In the genomic region with DNA sequence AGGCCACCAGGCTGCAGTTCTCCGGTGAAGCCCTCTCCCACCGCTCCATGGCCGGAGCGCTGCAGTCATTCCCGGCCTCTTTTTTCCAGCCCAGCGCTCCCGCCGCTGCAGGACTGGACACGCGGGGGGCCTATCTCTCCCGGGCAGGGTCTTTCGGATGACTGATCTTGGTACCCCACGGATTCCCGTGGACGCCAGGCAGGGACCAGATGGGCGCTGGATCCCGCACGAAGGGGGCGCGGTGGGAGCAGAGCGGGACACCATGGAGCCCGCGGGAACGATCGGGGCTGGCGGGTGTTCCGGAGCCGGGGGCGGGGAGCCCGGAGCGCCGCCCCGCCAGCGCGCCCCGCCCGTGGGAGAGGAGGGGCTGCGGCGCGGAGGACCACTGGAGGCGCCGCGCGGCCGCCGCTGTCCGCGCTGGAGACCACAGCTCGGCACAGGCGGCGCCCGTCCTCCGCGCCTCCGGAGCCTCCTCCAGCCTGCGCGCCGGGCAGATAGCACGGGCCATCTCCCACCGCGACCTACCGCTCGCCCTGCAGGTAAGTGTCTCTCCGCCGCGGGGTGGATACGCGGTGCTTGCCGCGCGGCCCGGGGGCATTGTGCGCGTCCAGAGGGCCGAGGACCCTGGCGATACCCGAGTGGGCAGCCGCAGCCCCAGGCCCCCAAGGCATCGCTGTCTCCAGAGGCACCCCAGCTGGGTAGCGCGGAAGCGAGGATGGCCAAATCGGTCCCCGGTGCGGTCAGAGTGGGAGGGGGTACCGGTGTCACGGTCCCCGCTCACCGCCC, we compare ENCODE assay signal across 8 mouse cellular contexts. TPM values are rescaled to one million over a fixed set of nuclear protein-coding genes. Genes with fewer than 3 reads are reported as not detected.
DNase-seq lines count a peak whose midpoint lies in the region; ATAC-seq and TF ChIP-seq lines count a peak whose summit lies in the region.

A gene (plus strand): TSS at position 358 of the 786 bp plus-strand sequence.

- peak within 1 kb of the TSS; percentile 65; the same call in 1 of the 2 replicates for H3K27ac ChIP-seq in embryonic facial prominence, embryonic 12.5 days
- H3K27ac ChIP-seq in heart, adult 2 months = peak within 1 kb of the TSS; percentile 41
- peak within 1 kb of the TSS; percentile 68 for H3K27ac ChIP-seq in kidney, adult 2 months (ENCODE audit: insufficient read depth, low read depth, low read length)
- H3K27ac ChIP-seq in limb, embryonic 12.5 days = peak within 1 kb of the TSS; percentile 78
- peak within 1 kb of the TSS; percentile 85 for H3K27ac ChIP-seq in midbrain, embryonic 13.5 days
- H3K27ac ChIP-seq in stomach, embryonic 14.5 days (ENCODE audit: low read length) = peak within 1 kb of the TSS; percentile 69; the same call in 1 of the 2 replicates

- H3K4me3 ChIP-seq in embryonic facial prominence, embryonic 12.5 days = peak within 1 kb of the TSS; percentile 86
- H3K4me3 ChIP-seq in heart, adult 2 months = peak within 1 kb of the TSS; percentile 94
- peak within 1 kb of the TSS; percentile 87 for H3K4me3 ChIP-seq in kidney, adult 2 months (ENCODE audit: insufficient read depth, low read depth, low read length)
- H3K4me3 ChIP-seq in limb, embryonic 12.5 days (replicated peaks) = peak within 1 kb of the TSS; percentile 87
- peak within 1 kb of the TSS; percentile 72 for H3K4me3 ChIP-seq in midbrain, embryonic 13.5 days (replicated peaks)
- H3K4me3 ChIP-seq in stomach, embryonic 14.5 days (ENCODE audit: low read depth, low read length) = peak within 1 kb of the TSS; percentile 85

- H3K9me3 ChIP-seq in embryonic facial prominence, embryonic 12.5 days = no peaks in the 10 kb centered on the region
- H3K9me3 ChIP-seq in limb, embryonic 12.5 days = no peaks in the 10 kb centered on the region
- no peaks in the 10 kb centered on the region for H3K9me3 ChIP-seq in midbrain, embryonic 13.5 days
- no peaks in the 10 kb centered on the region for H3K9me3 ChIP-seq in stomach, embryonic 14.5 days (ENCODE audit: control insufficient read depth, low read depth, low read length)

- peak; percentile 88 for ATAC-seq in embryonic facial prominence, embryonic 12.5 days (ENCODE audit: insufficient number of reproducible peaks, insufficient read depth, low FRiP score, low TSS enrichment)
- ATAC-seq in limb, embryonic 12.5 days (ENCODE audit: insufficient number of reproducible peaks, insufficient read depth, low FRiP score, low TSS enrichment, low read depth) = peak; percentile 81
- ATAC-seq in midbrain, embryonic 13.5 days = peak; percentile 92
- ATAC-seq in stomach, embryonic 14.5 days (ENCODE audit: insufficient number of reproducible peaks, insufficient read depth, low FRiP score, low read depth) = peak; percentile 91

- no peaks in the 10 kb centered on the region for H3K79me2 ChIP-seq in heart, adult 2 months (replicated peaks; ENCODE audit: control insufficient read depth, insufficient read depth, low read length)

- H3K9ac ChIP-seq in embryonic facial prominence, embryonic 12.5 days = peak within 1 kb of the TSS; percentile 88
- H3K9ac ChIP-seq in heart, adult 2 months (ENCODE audit: low read depth, low read length) = peak within 1 kb of the TSS; percentile 92
- peak within 1 kb of the TSS; percentile 82 for H3K9ac ChIP-seq in limb, embryonic 12.5 days (replicated peaks)
- peak within 1 kb of the TSS; percentile 83 for H3K9ac ChIP-seq in midbrain, embryonic 13.5 days (replicated peaks)
- peak within 1 kb of the TSS; percentile 60 for H3K9ac ChIP-seq in stomach, embryonic 14.5 days (replicated peaks; ENCODE audit: low read depth, low read length)

- peak; percentile 29 for TF ChIP-seq CTCF in heart, adult 2 months (IDR thresholded peaks at IDR 0.05)
- no peak for TF ChIP-seq CTCF in kidney, adult 2 months (conservative IDR thresholded peaks at IDR 0.05; ENCODE audit: insufficient read depth, insufficient read length, low read depth, low read length)

- TF ChIP-seq EP300 in heart, adult 2 months (IDR thresholded peaks at IDR 0.05; ENCODE audit: insufficient read depth, low read depth, low read length) = no peak

- WGBS in embryonic facial prominence, embryonic 12.5 days = under 1% methylated on average over 61 of the region's 89 CpGs
- WGBS in heart, adult 2 months = under 1% methylated on average over 87 of the region's 89 CpGs
- WGBS in kidney, adult 2 months = under 1% methylated on average over 80 of the region's 89 CpGs
- under 1% methylated on average over 82 of the region's 89 CpGs for WGBS in limb, embryonic 12.5 days
- under 1% methylated on average over 82 of the region's 89 CpGs for WGBS in midbrain, embryonic 13.5 days
- WGBS in stomach, embryonic 14.5 days = under 1% methylated on average over 63 of the region's 89 CpGs

- H3K4me2 ChIP-seq in embryonic facial prominence, embryonic 12.5 days (replicated peaks) = peak within 1 kb of the TSS; percentile 85
- peak within 1 kb of the TSS; percentile 79 for H3K4me2 ChIP-seq in limb, embryonic 12.5 days
- peak within 1 kb of the TSS; percentile 85 for H3K4me2 ChIP-seq in midbrain, embryonic 13.5 days (replicated peaks)
- peak within 1 kb of the TSS; percentile 91 for H3K4me2 ChIP-seq in stomach, embryonic 14.5 days (replicated peaks; ENCODE audit: low read depth, low read length)

- 0 out of 2 replicates have a peak, but pooled peaks cover 6% of the 10 kb centered on the region for H3K4me1 ChIP-seq in embryonic facial prominence, embryonic 12.5 days
- no peaks in the 10 kb centered on the region for H3K4me1 ChIP-seq in heart, adult 2 months (ENCODE audit: control insufficient read depth, insufficient read depth, low read length)
- H3K4me1 ChIP-seq in kidney, adult 2 months (ENCODE audit: control insufficient read depth, insufficient read depth, low read length) = peaks cover 7% of the 10 kb centered on the region; the same call in 1 of the 2 replicates
- peaks cover 8% of the 10 kb centered on the region for H3K4me1 ChIP-seq in limb, embryonic 12.5 days (replicated peaks)
- peaks cover 19% of the 10 kb centered on the region for H3K4me1 ChIP-seq in midbrain, embryonic 13.5 days (replicated peaks)
- no peaks in the 10 kb centered on the region for H3K4me1 ChIP-seq in stomach, embryonic 14.5 days (ENCODE audit: control insufficient read depth, insufficient read depth, low read length)

- H3K36me3 ChIP-seq in embryonic facial prominence, embryonic 12.5 days = no peaks in the 10 kb centered on the region
- H3K36me3 ChIP-seq in heart, adult 2 months (ENCODE audit: control insufficient read depth, insufficient read depth, low read length) = no peaks in the 10 kb centered on the region
- no peaks in the 10 kb centered on the region for H3K36me3 ChIP-seq in kidney, adult 2 months (ENCODE audit: control insufficient read depth, insufficient read depth, low read length)
- H3K36me3 ChIP-seq in limb, embryonic 12.5 days = no peaks in the 10 kb centered on the region
- H3K36me3 ChIP-seq in midbrain, embryonic 13.5 days = no peaks in the 10 kb centered on the region
- H3K36me3 ChIP-seq in stomach, embryonic 14.5 days (ENCODE audit: control insufficient read depth, insufficient read depth, low read length) = no peaks in the 10 kb centered on the region

- peak; percentile 30; the same call in 1 of the 2 replicates for TF ChIP-seq POLR2A in heart, adult 2 months (IDR thresholded peaks at IDR 0.05; ENCODE audit: insufficient read depth, low read depth, low read length)
- TF ChIP-seq POLR2A in kidney, adult 2 months (IDR thresholded peaks at IDR 0.05; ENCODE audit: low read depth, low read length) = no peak

- peak; percentile 8 to 13 for DNase-seq in spleen, adult 18-20 months
- no peak for DNase-seq in spleen, adult 12 weeks (ENCODE audit: low spot score)
- DNase-seq in heart, adult 2 months = peak; percentile 82
- peak; percentile 81 for DNase-seq in kidney, adult 2 months

- peaks cover 9% of the 10 kb centered on the region for H3K27me3 ChIP-seq in embryonic facial prominence, embryonic 12.5 days
- H3K27me3 ChIP-seq in heart, adult 2 months (ENCODE audit: control insufficient read depth, insufficient read depth, low read length) = peaks cover 2% of the 10 kb centered on the region; the same call in 1 of the 2 replicates
- H3K27me3 ChIP-seq in kidney, adult 2 months (replicated peaks; ENCODE audit: control insufficient read depth, insufficient read depth, low read length) = no peaks in the 10 kb centered on the region; the same call in 1 of the 2 replicates
- H3K27me3 ChIP-seq in limb, embryonic 12.5 days = peaks cover 24% of the 10 kb centered on the region
- H3K27me3 ChIP-seq in midbrain, embryonic 13.5 days = peaks cover 33% of the 10 kb centered on the region
- no peaks in the 10 kb centered on the region for H3K27me3 ChIP-seq in stomach, embryonic 14.5 days (ENCODE audit: control insufficient read depth, insufficient read depth, low read length)

- intact Hi-C loops in heart, adult 2 months (cut with DNase I) = loop anchor here (2.0 kb wide), 1 partner anchor 38 kb away; a partner anchor contains a TSS

RNA-seq across cellular contexts. Expression of the gene that starts here (rescaled TPM):
- polyA plus RNA-seq in embryonic facial prominence, embryonic 12.5 days (2016; fragmentation: Nextera tagmentation; extraction: Ambion mirVana) = 19.6 and 22.8 TPM in 2 replicates
- total RNA-seq in heart, adult 2 months (2021) = 10 to 100 TPM; 11.4 to 13.5 TPM
- polyA plus RNA-seq in heart, adult 2 months (2012; rRNA removed) = 5.9 and 7.4 TPM in 2 replicates
- polyA plus RNA-seq in kidney, adult 2 months (2012; rRNA removed) = 35.1 and 41.2 TPM in 2 replicates
- 16.5 and 19.9 TPM in 2 replicates for polyA plus RNA-seq in limb, embryonic 12.5 days (2016; fragmentation: Nextera tagmentation; extraction: Ambion mirVana)
- polyA plus RNA-seq in midbrain, embryonic 13.5 days (2015; fragmentation: Nextera tagmentation; extraction: Ambion mirVana) = 17.7 and 19.9 TPM in 2 replicates
- 12.7 and 14.7 TPM in 2 replicates for polyA plus RNA-seq in stomach, embryonic 14.5 days (2014; fragmentation: Nextera tagmentation; extraction: Ambion mirVana)
